Mouse (Mus musculus): ENCODE results near the gene Gm19410. TPM values are rescaled to one million over a fixed set of nuclear protein-coding genes. Genes with fewer than 3 reads are reported as not detected.

The Gm19410 gene
- polyA plus RNA-seq, 1 experiment, result not detected

GRCm38 (mm10) chr8:35765020-35765419, 570 bp upstream of the Gm19410 start:
- Histone ChIP-seq H3K4me2 (ENCODE audit: low read depth) (no peak overlapping the region), H3K36me3 (ENCODE audit: control insufficient read depth, insufficient read depth) (no peaks in the 10 kb centered on the region), H3K79me2 (ENCODE audit: control insufficient read depth, insufficient read depth) (no peaks in the 10 kb centered on the region), H3K4me3 (no peak overlapping the region), H3ac (ENCODE audit: control insufficient read depth, insufficient read length) (no peak overlapping the region), H3K27me3 (ENCODE audit: control insufficient read depth, insufficient read depth, insufficient read length) (peaks cover 17% of the 10 kb centered on the region)
- no peak for TF ChIP-seq E2F4 (IDR thresholded peaks at IDR 0.05; ENCODE audit: insufficient read depth)
- TF ChIP-seq POLR2A (IDR thresholded peaks at IDR 0.05; ENCODE audit: insufficient read length, low read depth), result no peak
- no peak for TF ChIP-seq POLR2AphosphoS2 (IDR thresholded peaks at IDR 0.05; ENCODE audit: insufficient read length, low read depth)
- no peak for TF ChIP-seq REST (IDR thresholded peaks at IDR 0.05; ENCODE audit: insufficient read depth, insufficient read length)
- TF ChIP-seq USF1 (IDR thresholded peaks at IDR 0.05; ENCODE audit: low read depth), result no peak
- no peak for TF ChIP-seq TCF3 (IDR thresholded peaks at IDR 0.05; ENCODE audit: insufficient read length, low read depth)
- no peak for TF ChIP-seq CEBPB (IDR thresholded peaks at IDR 0.05; ENCODE audit: insufficient read depth, poor library complexity, severe bottlenecking)
- TF ChIP-seq MYOG (IDR thresholded peaks at IDR 0.05; ENCODE audit: control insufficient read depth in 1 of 3, insufficient read depth in 1 of 3, insufficient read length in 2 of 3, low read depth in 2 of 3), result no peak
- no peak for TF ChIP-seq TCF12 (IDR thresholded peaks at IDR 0.05; ENCODE audit: insufficient read depth, poor library complexity, severe bottlenecking)
- no peak for TF ChIP-seq MAX (IDR thresholded peaks at IDR 0.05; ENCODE audit: low read depth)
- no peak for TF ChIP-seq MYOD1 (IDR thresholded peaks at IDR 0.05; ENCODE audit: control insufficient read depth in 1 of 3, insufficient read length in 2 of 3, low read depth in 2 of 3)
- no peak for TF ChIP-seq SRF (IDR thresholded peaks at IDR 0.05; ENCODE audit: control insufficient read depth, insufficient read length, low read depth)

DNA sequence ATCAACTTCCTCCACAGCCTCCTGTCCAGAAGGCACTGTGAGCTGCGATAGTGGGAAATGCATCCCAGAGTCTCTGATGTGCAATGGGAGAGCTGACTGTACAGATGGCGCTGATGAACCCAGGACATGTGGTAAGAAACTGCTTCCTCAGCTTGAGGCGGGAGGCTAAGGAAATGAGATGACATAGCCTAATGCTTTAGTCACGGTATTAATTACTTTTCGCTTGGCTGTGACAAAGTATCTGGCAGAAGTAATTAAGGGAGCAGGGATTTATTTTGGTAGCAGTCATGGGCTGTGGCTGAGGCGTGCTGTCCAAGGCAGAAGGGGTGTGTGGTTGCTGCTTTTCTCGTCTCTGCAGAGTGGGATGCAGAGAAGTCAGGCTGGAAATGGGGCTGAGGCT, 7.9 kb downstream of the Gm19410 start:
- Histone ChIP-seq H3K79me2 (ENCODE audit: control insufficient read depth, insufficient read depth) (no peaks in the 10 kb centered on the region), H3K4me2 (ENCODE audit: low read depth) (no peak overlapping the region), H3K36me3 (ENCODE audit: control insufficient read depth, insufficient read depth) (no peaks in the 10 kb centered on the region), H3K27me3 (ENCODE audit: control insufficient read depth, insufficient read depth, insufficient read length) (no peaks in the 10 kb centered on the region), H3K4me3 (no peak overlapping the region), H3ac (ENCODE audit: control insufficient read depth, insufficient read length) (no peak overlapping the region)
- TF ChIP-seq POLR2AphosphoS2 (IDR thresholded peaks at IDR 0.05; ENCODE audit: insufficient read length, low read depth) (no peak), REST (IDR thresholded peaks at IDR 0.05; ENCODE audit: insufficient read depth, insufficient read length) (no peak), CEBPB (IDR thresholded peaks at IDR 0.05; ENCODE audit: insufficient read depth, poor library complexity, severe bottlenecking) (no peak), E2F4 (IDR thresholded peaks at IDR 0.05; ENCODE audit: insufficient read depth) (no peak), MYOD1 (IDR thresholded peaks at IDR 0.05; ENCODE audit: control insufficient read depth in 1 of 3, insufficient read length in 2 of 3, low read depth in 2 of 3) (no peak), POLR2A (IDR thresholded peaks at IDR 0.05; ENCODE audit: insufficient read length, low read depth) (no peak), USF1 (IDR thresholded peaks at IDR 0.05; ENCODE audit: low read depth) (no peak), TCF12 (IDR thresholded peaks at IDR 0.05; ENCODE audit: insufficient read depth, poor library complexity, severe bottlenecking) (no peak), MYOG (IDR thresholded peaks at IDR 0.05; ENCODE audit: control insufficient read depth in 1 of 3, insufficient read depth in 1 of 3, insufficient read length in 2 of 3, low read depth in 2 of 3) (no peak), MAX (IDR thresholded peaks at IDR 0.05; ENCODE audit: low read depth) (no peak)
